Mouse (Mus musculus): ENCODE measurements around the gene Cpa4.
A peak's percentile ranks its signal among the peaks of the same experiment; 100 is the strongest.

Cpa4 gene

GRCm38 (mm10) chr6:30552628-30553027 lies 15.5 kb upstream of the Cpa4 start:
- no peak for DNase-seq

- DNase-seq: no peak
These were observed 14.7 kb upstream of the Cpa4 start for GRCm38 (mm10) chr6:30553381-30554010.

- DNase-seq: no peak
These were observed 14.1 kb upstream of the Cpa4 start for GRCm38 (mm10) chr6:30554092-30554491.

- DNase-seq: no peak
These were observed 13.5 kb upstream of the Cpa4 start for GRCm38 (mm10) chr6:30554621-30555170.

- DNase-seq: no peak
These were observed 12.1 kb upstream of the Cpa4 start for GRCm38 (mm10) chr6:30556080-30556479.

- DNase-seq: no peak
These were observed 8.4 kb upstream of the Cpa4 start for GRCm38 (mm10) chr6:30559726-30560125.

GRCm38 (mm10) chr6:30562132-30562531 lies 6.0 kb upstream of the Cpa4 start:
- DNase-seq: no peak

GRCm38 (mm10) chr6:30563575-30563974 lies 4.6 kb upstream of the Cpa4 start:
- DNase-seq: no peak

- no peak for DNase-seq
These were observed 4.1 kb upstream of the Cpa4 start for GRCm38 (mm10) chr6:30564051-30564450.

GRCm38 (mm10) chr6:30569331-30569730 lies 1.2 kb downstream of the Cpa4 start:
- no peak for DNase-seq

- DNase-seq: no peak
These were observed 1.8 kb downstream of the Cpa4 start for GRCm38 (mm10) chr6:30570012-30570411.

- DNase-seq: peak; percentile 59 to 78
These were observed 4.5 kb downstream of the Cpa4 start for GRCm38 (mm10) chr6:30572456-30573311.

GRCm38 (mm10) chr6:30573380-30573779 lies 5.2 kb downstream of the Cpa4 start:
- no peak for DNase-seq

- DNase-seq: no peak
These were observed 6.8 kb downstream of the Cpa4 start for GRCm38 (mm10) chr6:30574945-30575344.

GRCm38 (mm10) chr6:30576477-30577203 lies 8.5 kb downstream of the Cpa4 start:
- DNase-seq: no peak

GRCm38 (mm10) chr6:30579961-30580840 lies 12.0 kb downstream of the Cpa4 start:
- no peak for DNase-seq

- DNase-seq: no peak
These were observed 12.6 kb downstream of the Cpa4 start for GRCm38 (mm10) chr6:30580841-30581176.

GRCm38 (mm10) chr6:30586886-30587442 lies 18.8 kb downstream of the Cpa4 start:
- no peak for DNase-seq

GRCm38 (mm10) chr6:30589819-30590218 lies 21.6 kb downstream of the Cpa4 start:
- DNase-seq: no peak

GRCm38 (mm10) chr6:30591851-30592404 lies 23.8 kb downstream of the Cpa4 start:
- DNase-seq: no peak

- DNase-seq: no peak
These were observed 24.3 kb downstream of the Cpa4 start for GRCm38 (mm10) chr6:30592417-30592974.
